Mouse (Mus musculus) liver, embryonic 11.5 days (tissue): ENCODE results near the gene Tefm. TPM values are rescaled to one million over a fixed set of nuclear protein-coding genes. Genes with fewer than 3 reads are reported as not detected.

ENCODE experiments used
- ATAC-seq: fragments of 200-750 bp; cut with Nextera tagmentation; replicated peaks from 2 replicates; pipeline ENCODE4 v1.8.0; 2017; ENCODE audit warnings: moderate number of reproducible peaks, mild to moderate bottlenecking, moderate TSS enrichment, moderate library complexity; ENCODE audit not compliant: low FRiP score
- DNase-seq: peaks from one replicate; pipeline ENCODE4 v3.0.0-alpha.2; 2017; ENCODE audit warnings: low spot score
- H3K27ac ChIP-seq: fragments of 300-500 bp; sonication (generic); 2 replicates; pipeline ENCODE4 v1.5.1; 2014; ENCODE audit warnings: mild to moderate bottlenecking, low read depth, low read length, control low read depth
- H3K27me3 ChIP-seq: fragments of 300-500 bp; sonication (generic); replicated peaks from 2 replicates; pipeline ENCODE4 v1.6.1; 2014; ENCODE audit warnings: low read length, mixed read lengths; ENCODE audit not compliant: control insufficient read depth, insufficient read depth
- H3K36me3 ChIP-seq: fragments of 300-500 bp; sonication (generic); 2 replicates; pipeline ENCODE4 v1.6.1; 2014; ENCODE audit warnings: mild to moderate bottlenecking, low read length, moderate library complexity, mixed read lengths; ENCODE audit not compliant: control insufficient read depth, insufficient read depth
- H3K4me1 ChIP-seq: fragments of 300-500 bp; sonication (generic); replicated peaks from 2 replicates; pipeline ENCODE4 v1.6.1; 2014; ENCODE audit warnings: low read length, mixed read lengths; ENCODE audit not compliant: control insufficient read depth, insufficient read depth
- H3K4me2 ChIP-seq: fragments of 300-500 bp; sonication (generic); 2 replicates; pipeline ENCODE4 v1.6.1; 2014; ENCODE audit warnings: mild to moderate bottlenecking, control low read depth, moderate library complexity
- H3K4me3 ChIP-seq: fragments of 300-500 bp; sonication (generic); 2 replicates; pipeline ENCODE4 v1.5.1; 2014; ENCODE audit warnings: low read depth, low read length, control low read depth
- H3K9ac ChIP-seq: fragments of 300-500 bp; sonication (generic); 2 replicates; pipeline ENCODE4 v1.6.1; 2014; ENCODE audit warnings: low read depth, low read length, control low read depth
- H3K9me3 ChIP-seq: fragments of 300-500 bp; sonication (generic); 2 replicates; pipeline ENCODE4 v1.6.1; 2016; ENCODE audit warnings: low read length, inconsistent platforms, mixed read lengths; ENCODE audit not compliant: control insufficient read depth
- WGBS: fragments of 180-500 bp; shearing (Covaris S2); extraction: QIAGEN DNeasy Blood & Tissue Kit; methylation state at CpG from one replicate; pipeline ENCODE4 v1.1.7; 2014; 5-methylcytosine and 5-hydroxymethylcytosine counted together
- polyA plus RNA-seq: library from polyadenylated mRNA; unstranded; fragments of >200 nt; fragmentation: Nextera tagmentation; extraction: Ambion mirVana; gene quantifications from 2 replicates; pipeline ENCODE4 v1.2.1, GENCODE M21; 2014

Tefm gene
- polyA plus RNA-seq, 1 experiment from 2014 or later: 35.2 TPM

DNA sequence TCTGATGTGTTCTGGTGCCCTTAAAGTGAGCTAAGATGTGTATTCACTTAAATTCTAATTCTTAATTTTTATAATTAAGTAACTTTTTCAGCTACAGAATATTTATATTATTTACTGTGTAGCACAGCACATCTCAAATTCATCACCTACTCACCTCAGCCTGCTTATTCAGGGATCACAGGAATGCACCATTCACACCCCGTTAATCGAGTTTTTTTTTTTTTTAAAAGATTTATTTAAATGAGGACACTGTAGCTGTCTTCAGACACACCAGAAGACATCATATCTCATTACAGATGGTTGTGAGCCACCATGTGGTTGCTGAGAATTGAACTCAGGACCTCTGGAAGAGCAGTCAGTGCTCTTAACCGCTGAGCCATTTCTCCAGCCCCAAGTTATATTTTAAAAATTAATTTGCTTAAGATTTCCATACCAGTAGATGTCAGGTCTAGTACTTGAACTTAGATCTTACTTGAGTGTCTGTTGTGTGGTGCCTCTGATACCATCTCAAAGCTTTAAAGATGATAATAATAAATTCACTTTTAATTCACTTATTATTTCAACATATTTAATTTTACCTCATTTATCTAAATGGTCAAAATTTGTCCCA, 51.3 kb downstream of the Tefm start:
- WGBS: 40% methylated on average over 3 of the region's 3 CpGs
- Histone ChIP-seq H3K36me3 (peaks cover 9% of the 10 kb centered on the region), H3K9ac (peak overlapping the region; percentile 100), H3K4me2 (peak overlapping the region; percentile 71), H3K4me1 (peaks cover 7% of the 10 kb centered on the region), H3K27me3 (no peaks in the 10 kb centered on the region), H3K9me3 (no peaks in the 10 kb centered on the region), H3K27ac (no peak overlapping the region), H3K4me3 (peak overlapping the region; percentile 100)
- DNase-seq (no peak), ATAC-seq (no peak)

DNA sequence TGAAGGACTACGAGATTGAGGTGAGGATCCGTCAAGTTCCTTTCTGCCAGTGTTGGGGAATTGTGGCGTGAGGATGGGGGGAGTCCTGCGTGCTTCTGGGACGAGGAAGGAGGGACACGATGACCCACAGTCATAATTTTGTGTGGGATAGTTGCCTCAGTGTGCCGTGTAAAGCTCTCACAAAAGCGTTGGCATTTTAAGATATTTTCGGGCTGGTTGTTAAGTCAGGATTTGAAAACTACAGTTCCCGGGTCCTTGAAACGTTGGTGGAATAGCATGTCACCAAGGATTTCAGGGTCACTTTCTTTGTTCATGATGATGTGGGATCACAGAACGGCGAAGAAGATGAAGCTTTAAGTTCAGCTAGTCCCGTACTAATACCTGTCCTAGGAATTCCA, 52.2 kb downstream of the Tefm start:
- ATAC-seq: no peak
- WGBS: under 1% methylated on average over 14 of the region's 14 CpGs

DNA sequence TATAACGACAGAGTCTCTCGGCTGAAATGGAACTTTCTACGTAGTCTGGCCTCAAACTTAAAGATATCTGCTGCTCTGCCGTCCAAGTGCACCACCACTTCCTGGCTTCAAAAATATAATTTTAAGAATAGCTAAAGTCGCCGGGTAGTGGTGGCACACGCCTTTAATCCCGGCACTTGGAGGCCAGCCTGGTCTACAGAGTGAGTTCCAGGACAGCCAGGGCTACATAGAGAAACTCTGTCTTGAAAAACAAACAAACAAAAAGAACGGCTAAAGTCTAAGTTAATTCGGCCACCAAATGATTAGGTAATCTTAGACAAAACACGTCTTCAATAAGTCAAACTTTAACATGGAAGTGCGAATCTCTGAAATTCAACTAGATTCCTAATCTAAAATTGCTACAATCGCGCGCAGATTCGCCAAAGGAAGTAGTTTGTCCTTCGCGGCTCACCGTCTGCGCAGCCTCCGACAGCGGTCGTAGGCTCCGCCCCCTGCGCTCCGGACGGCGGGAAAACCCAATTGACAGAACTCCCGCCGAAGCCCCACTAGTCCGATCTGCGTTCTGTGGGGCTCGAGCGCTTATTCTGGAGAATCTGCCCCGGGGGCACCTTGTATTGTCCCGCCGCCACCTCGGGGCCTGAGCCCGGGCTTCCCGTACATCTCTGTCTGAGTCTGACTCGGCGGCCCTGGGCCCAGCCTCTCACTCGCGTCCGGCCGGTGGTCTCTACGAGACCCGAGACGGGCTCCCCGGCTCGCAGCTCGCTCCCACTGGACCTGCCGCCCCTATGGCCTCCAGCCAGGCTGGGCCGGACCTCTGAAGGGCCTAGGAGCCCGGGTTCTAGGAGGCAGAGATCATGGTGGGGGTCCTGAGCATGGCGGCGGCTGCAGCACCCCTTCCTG, 52.8 kb downstream of the Tefm start, which contains the start of gene Atad5:
Gene Atad5, plus strand, starts transcription at position 484 of the 900 bp plus-strand sequence.
- ATAC-seq (peak; percentile 74), DNase-seq (peak; percentile 82)
- H3K27me3 ChIP-seq: no peaks in the 10 kb centered on the region
- H3K4me2 ChIP-seq: peak within 1 kb of the TSS; percentile 71
- WGBS: 4% methylated on average over 57 of the region's 57 CpGs
- H3K9me3 ChIP-seq: no peaks in the 10 kb centered on the region
- H3K36me3 ChIP-seq: no peaks in the 10 kb centered on the region
- H3K4me1 ChIP-seq: peaks cover 10% of the 10 kb centered on the region
- peak within 1 kb of the TSS; percentile 100 for H3K9ac ChIP-seq
- H3K27ac ChIP-seq: peak within 1 kb of the TSS; percentile 90
- peak within 1 kb of the TSS; percentile 100 for H3K4me3 ChIP-seq

More for the DNA sequence above, 52.2 kb downstream of the Tefm start:
- no peak for DNase-seq
- peak overlapping the region; percentile 100 for H3K4me3 ChIP-seq
- H3K27ac ChIP-seq: peak overlapping the region; percentile 90
- H3K36me3 ChIP-seq: peaks cover 4% of the 10 kb centered on the region; the same call in 1 of the 2 replicates
- no peaks in the 10 kb centered on the region for H3K9me3 ChIP-seq
- H3K4me1 ChIP-seq: peaks cover 10% of the 10 kb centered on the region
- peak overlapping the region; percentile 71 for H3K4me2 ChIP-seq
- H3K27me3 ChIP-seq: no peaks in the 10 kb centered on the region
- H3K9ac ChIP-seq: peak overlapping the region; percentile 100

DNA sequence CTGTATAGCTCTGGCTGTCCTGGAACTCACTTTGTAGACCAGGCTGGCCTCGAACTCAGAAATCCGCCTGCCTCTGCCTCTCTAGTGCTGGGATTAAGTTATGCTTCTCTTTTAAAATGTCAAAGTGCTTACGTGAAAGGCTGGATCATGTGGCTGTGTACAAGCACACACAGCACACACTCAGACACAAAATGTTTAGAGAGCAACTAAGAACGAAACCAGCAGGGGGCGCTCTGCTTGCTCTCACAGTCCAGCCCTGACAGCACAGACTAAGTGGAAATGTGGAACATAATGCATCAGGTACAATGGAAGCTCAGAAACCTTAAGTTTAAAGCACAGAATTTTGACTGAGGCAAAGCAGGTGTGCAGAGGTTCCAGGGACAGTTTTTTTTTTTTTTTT, 55.1 kb downstream of the Tefm start:
- DNase-seq (peak; percentile 81), ATAC-seq (peak; percentile 73)
- H3K36me3 ChIP-seq: no peaks in the 10 kb centered on the region
- peaks cover 12% of the 10 kb centered on the region for H3K4me1 ChIP-seq
- no peak overlapping the region for H3K27ac ChIP-seq
- H3K4me3 ChIP-seq: no peak overlapping the region
- 8% methylated on average over 5 of the region's 5 CpGs for WGBS
- H3K4me2 ChIP-seq: no peak overlapping the region
- H3K27me3 ChIP-seq: no peaks in the 10 kb centered on the region
- no peaks in the 10 kb centered on the region for H3K9me3 ChIP-seq
- H3K9ac ChIP-seq: no peak overlapping the region

Other genes starting within 250 kb of the Tefm start
- gene Utp6, start 179.8 kb downstream of the Tefm start, polyA plus RNA-seq: 75.6 and 77.5 TPM in 2 replicates
- 29.2 and 30.1 TPM in 2 replicates for gene Suz12, start 149.1 kb downstream of the Tefm start, polyA plus RNA-seq
- 99.7 and 116 TPM in 2 replicates for gene Crlf3, start 61.2 kb downstream of the Tefm start, polyA plus RNA-seq
- 19.4 and 23.6 TPM in 2 replicates for gene Atad5, start 52.8 kb downstream of the Tefm start, polyA plus RNA-seq
- gene Adap2, start 11.9 kb upstream of the Tefm start, polyA plus RNA-seq: 2.6 and 2.7 TPM in 2 replicates
- gene Rnf135, start 41.7 kb upstream of the Tefm start, polyA plus RNA-seq: 5.7 and 5.9 TPM in 2 replicates
- gene Rhot1, start 66.8 kb upstream of the Tefm start, polyA plus RNA-seq: 49.4 and 54.7 TPM in 2 replicates
- gene Rhbdl3, start 158.7 kb upstream of the Tefm start, polyA plus RNA-seq: 0.29 and 0.60 TPM in 2 replicates
- 15.9 and 16.1 TPM in 2 replicates for gene 5730455P16Rik, start 235.9 kb upstream of the Tefm start, polyA plus RNA-seq
- 244 and 245 TPM in 2 replicates for gene Zfp207, start 241.1 kb upstream of the Tefm start, polyA plus RNA-seq